Mouse (Mus musculus) stomach, embryonic 16.5 days (tissue): ENCODE measurements at regions not wholly inside any gene's neighbourhood (a gene's known extent, or its start where the extent isn't known, plus 50 kb on each side); places are given as distances from the start of the nearest gene placed in this dataset.

ENCODE experiments used
- ATAC-seq: fragments of 200-750 bp; cut with Nextera tagmentation; 2 replicates; pipeline ENCODE4 v1.8.0; 2017; ENCODE audit warnings: moderate number of reproducible peaks, moderate TSS enrichment; ENCODE audit not compliant: insufficient read depth, low FRiP score
- H3K27ac ChIP-seq: fragments of 300-500 bp; sonication (generic); 2 replicates; pipeline ENCODE4 v1.5.1; 2014; ENCODE audit warnings: low read length
- H3K27me3 ChIP-seq: fragments of 300-500 bp; sonication (generic); 2 replicates; pipeline ENCODE4 v1.6.1; 2014; ENCODE audit warnings: low read length, control low read depth, mixed read lengths; ENCODE audit not compliant: control insufficient read depth, insufficient read depth
- H3K36me3 ChIP-seq: fragments of 300-500 bp; sonication (generic); 2 replicates; pipeline ENCODE4 v1.6.1; 2014; ENCODE audit warnings: low read length; ENCODE audit not compliant: control insufficient read depth, insufficient read depth
- H3K4me1 ChIP-seq: fragments of 300-500 bp; sonication (generic); 2 replicates; pipeline ENCODE4 v1.6.1; 2014; ENCODE audit warnings: low read length, control low read depth, mixed read lengths; ENCODE audit not compliant: control insufficient read depth, insufficient read depth
- H3K4me2 ChIP-seq: fragments of 300-500 bp; sonication (generic); 2 replicates; pipeline ENCODE4 v1.6.1; 2014; ENCODE audit warnings: low read depth, low read length, mixed read lengths
- H3K4me3 ChIP-seq: fragments of 300-500 bp; sonication (generic); replicated peaks from 2 replicates; pipeline ENCODE4 v1.5.1; 2014; ENCODE audit warnings: mild to moderate bottlenecking, low read length
- H3K9ac ChIP-seq: fragments of 300-500 bp; sonication (generic); 2 replicates; pipeline ENCODE4 v1.6.1; 2014; ENCODE audit warnings: low read length
- H3K9me3 ChIP-seq: fragments of 300-500 bp; sonication (generic); replicated peaks from 2 replicates; pipeline ENCODE4 v1.6.1; 2016; ENCODE audit warnings: low read length, control low read depth; ENCODE audit not compliant: control insufficient read depth
- WGBS: fragments of 180-500 bp; shearing (Covaris S2); extraction: QIAGEN DNeasy Blood & Tissue Kit; methylation state at CpG from one replicate; pipeline ENCODE4 v1.1.7; 2014; 5-methylcytosine and 5-hydroxymethylcytosine counted together

DNA sequence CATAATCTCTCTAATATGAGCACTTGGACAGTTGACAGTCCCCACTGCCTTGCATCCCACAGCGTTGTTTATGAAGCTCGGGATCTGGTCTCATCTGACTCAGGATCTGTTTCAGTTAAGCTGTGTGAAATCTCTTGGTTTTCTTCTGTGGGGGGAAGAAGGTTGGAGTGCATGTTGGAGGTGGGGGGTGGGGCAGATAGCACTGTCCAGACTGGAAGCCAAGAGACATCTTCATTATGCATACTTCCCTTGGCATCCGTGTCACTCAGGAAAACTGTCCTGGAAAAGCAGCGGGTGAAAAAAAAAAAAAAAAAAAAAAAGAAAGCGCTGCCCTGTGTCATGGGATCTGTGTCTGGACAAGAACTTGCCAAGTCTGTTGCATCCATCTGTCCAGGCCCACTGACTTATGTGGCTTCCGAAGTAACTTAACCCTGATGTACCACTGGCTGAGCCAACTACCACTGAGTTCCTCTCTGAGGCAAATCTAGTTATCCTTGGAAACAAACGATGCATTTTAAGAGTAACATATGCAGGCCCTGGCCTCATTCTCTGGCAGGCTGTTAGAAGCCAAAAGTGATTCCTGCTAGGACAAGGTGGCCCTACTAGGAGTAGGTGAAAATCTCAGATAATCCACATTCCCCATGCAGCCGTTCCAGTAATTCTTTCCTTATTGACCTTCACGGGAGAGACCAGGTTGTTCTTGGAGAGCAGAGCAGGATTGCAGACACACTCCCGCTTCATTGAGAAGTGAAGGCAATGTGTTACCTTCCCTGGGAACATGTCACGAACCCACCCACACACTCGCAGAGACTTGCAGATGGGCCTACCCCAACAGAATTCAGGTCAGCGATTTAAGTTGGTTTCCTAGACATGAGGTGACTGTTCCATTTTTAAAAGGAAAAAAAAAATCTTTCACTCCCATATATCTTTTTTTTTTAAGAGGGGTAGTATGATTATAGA lies 439.7 kb downstream of the Epha4 start:
- Histone ChIP-seq H3K36me3 (no peaks in the 10 kb centered on the region), H3K9me3 (no peaks in the 10 kb centered on the region), H3K9ac (no peak overlapping the region), H3K27ac (no peak overlapping the region), H3K4me1 (peaks cover 8% of the 10 kb centered on the region; the same call in 1 of the 2 replicates), H3K27me3 (no peaks in the 10 kb centered on the region), H3K4me2 (no peak overlapping the region), H3K4me3 (no peak overlapping the region)
- 78% methylated on average over 13 of the region's 13 CpGs for WGBS
- ATAC-seq, result no peak

DNA sequence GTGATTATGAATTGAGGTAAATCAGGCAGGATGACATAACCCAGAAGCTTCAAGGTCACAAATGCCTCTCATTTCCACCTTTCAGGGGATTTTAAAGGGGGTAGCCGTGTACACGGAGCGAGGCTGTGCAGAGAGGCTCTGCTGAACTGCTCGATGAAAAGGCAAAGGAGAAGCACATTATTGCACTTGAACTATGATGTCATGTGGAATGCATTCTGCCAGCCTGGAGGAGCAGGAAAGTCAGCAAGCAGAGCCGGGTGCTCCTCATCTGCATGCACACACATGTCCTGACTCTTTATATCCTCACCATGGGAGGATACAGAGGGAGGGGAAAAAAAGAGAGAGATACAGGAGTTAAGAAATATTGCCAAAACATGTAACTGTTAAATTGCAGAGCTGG lies 434.1 kb downstream of the Epha4 start:
- no peak for ATAC-seq
- 46% methylated on average over 5 of the region's 5 CpGs for WGBS
- H3K9me3 ChIP-seq, result no peaks in the 10 kb centered on the region

DNA sequence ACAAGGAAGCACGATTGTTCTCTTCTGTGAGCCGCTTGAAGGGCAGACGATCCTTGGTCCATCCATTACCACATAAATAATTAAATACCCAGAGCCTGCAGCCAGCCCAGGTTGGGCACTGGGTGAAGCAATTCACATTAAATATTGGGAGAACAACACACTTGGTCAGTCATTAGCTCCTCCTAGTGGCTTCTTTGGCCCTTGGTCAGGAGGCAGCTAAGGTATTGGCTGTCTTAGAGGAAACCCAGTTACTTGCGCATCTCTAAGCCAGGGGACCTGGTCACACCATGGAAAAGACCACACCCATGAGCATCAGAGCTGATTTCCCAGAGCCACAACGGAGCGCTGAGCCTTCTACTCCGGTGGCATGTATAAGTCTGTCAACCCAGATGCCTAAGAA lies 433.2 kb downstream of the Epha4 start:
- Histone ChIP-seq H3K9ac (no peak overlapping the region), H3K9me3 (no peaks in the 10 kb centered on the region), H3K27ac (no peak overlapping the region), H3K27me3 (no peaks in the 10 kb centered on the region), H3K4me2 (no peak overlapping the region), H3K4me1 (peaks cover 4% of the 10 kb centered on the region; the same call in 1 of the 2 replicates), H3K36me3 (no peaks in the 10 kb centered on the region), H3K4me3 (no peak overlapping the region)
- no peak for ATAC-seq
- WGBS, result 57% methylated on average over 7 of the region's 7 CpGs

More for the DNA sequence above, 434.1 kb downstream of the Epha4 start:
- Histone ChIP-seq H3K36me3 (no peaks in the 10 kb centered on the region), H3K4me3 (no peak overlapping the region), H3K4me1 (peaks cover 4% of the 10 kb centered on the region; the same call in 1 of the 2 replicates), H3K27ac (peak overlapping the region; percentile 51; the same call in 1 of the 2 replicates), H3K4me2 (peak overlapping the region; percentile 15; the same call in 1 of the 2 replicates), H3K27me3 (no peaks in the 10 kb centered on the region), H3K9ac (no peak overlapping the region; the same call in 1 of the 2 replicates)

DNA sequence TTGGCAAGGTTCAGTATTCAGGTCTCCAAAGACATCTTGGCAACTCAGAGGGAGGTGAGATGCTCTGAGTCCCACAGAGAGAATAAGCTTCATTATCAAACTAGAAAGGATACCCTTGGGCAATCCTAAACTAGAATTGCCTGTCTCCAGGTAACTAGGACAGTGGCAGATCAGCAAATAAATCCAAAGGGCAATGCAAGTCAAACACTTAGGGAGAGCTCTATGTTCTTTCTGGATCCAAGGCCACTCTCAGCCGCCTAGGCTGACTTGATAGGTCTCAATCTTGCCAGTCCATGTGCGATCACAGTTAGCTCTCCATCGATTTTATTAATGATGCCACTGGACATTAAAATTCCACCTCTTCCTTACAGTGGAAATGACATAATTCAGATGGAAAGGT lies 432.5 kb downstream of the Epha4 start:
- ATAC-seq, result no peak

DNA sequence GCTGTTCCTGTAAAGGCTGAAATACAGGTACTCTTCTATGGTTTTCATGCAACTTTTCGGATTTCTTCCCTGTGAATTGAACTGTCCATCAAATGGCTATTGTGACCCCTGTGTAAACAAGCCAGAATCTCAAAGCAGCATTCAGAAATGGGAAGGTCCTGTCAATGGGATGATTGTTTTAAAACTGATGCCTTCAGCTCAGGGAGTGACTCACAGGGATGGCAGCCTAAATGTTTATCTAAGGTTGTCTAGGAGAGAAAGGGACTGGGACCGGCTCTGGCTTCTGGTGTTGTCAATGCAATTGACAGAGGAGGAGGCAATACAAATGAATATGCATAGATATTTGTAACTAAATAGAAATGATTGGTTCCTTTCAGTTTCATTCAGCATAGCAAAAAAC lies 421.3 kb downstream of the Epha4 start:
- Histone ChIP-seq H3K9ac (no peak overlapping the region), H3K9me3 (no peaks in the 10 kb centered on the region), H3K27ac (no peak overlapping the region), H3K4me2 (no peak overlapping the region), H3K27me3 (no peaks in the 10 kb centered on the region), H3K4me3 (no peak overlapping the region), H3K36me3 (no peaks in the 10 kb centered on the region), H3K4me1 (no peaks in the 10 kb centered on the region)
- WGBS, result 36% methylated on average over 2 of the region's 2 CpGs
- no peak for ATAC-seq

More for the DNA sequence above, 432.5 kb downstream of the Epha4 start:
- Histone ChIP-seq H3K36me3 (no peaks in the 10 kb centered on the region), H3K9ac (no peak overlapping the region), H3K4me1 (peaks cover 4% of the 10 kb centered on the region; the same call in 1 of the 2 replicates), H3K4me3 (no peak overlapping the region), H3K27ac (no peak overlapping the region), H3K9me3 (no peaks in the 10 kb centered on the region), H3K4me2 (no peak overlapping the region), H3K27me3 (no peaks in the 10 kb centered on the region)
- 79% methylated on average over 3 of the region's 3 CpGs for WGBS

DNA sequence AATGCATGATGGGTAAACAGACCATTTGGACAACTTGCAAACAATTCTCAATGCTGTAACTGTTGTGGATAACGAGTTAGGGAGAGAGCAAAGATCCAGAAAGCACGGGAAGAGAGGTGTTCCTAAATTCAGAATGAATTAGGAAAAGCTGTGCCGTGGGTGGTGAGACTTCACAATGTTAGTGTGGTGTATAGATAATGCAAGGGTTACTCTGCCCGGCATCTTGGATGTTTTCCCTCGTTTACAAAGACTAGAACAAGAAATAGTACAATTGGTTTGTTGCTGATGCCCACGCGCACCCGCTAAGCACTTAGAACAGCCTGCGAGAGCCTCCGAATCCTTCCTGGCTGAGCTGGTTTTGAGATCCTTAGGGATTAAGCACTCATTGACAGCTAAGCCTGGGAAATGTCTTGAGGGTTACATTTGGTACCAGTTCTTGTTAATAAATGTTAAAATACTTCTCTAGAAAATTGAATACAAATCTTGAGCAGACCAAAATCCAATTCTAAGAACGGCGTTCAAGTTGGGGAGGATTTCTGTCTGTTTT lies 413.1 kb downstream of the Epha4 start:
- no peaks in the 10 kb centered on the region for H3K9me3 ChIP-seq
- WGBS, result 51% methylated on average over 12 of the region's 12 CpGs
- H3K27me3 ChIP-seq, result no peaks in the 10 kb centered on the region
- H3K36me3 ChIP-seq, result no peaks in the 10 kb centered on the region
- no peak overlapping the region for H3K4me3 ChIP-seq
- no peak overlapping the region for H3K27ac ChIP-seq
- H3K9ac ChIP-seq, result no peak overlapping the region
- H3K4me2 ChIP-seq, result no peak overlapping the region
- no peak for ATAC-seq
- peaks cover 5% of the 10 kb centered on the region; the same call in 1 of the 2 replicates for H3K4me1 ChIP-seq

DNA sequence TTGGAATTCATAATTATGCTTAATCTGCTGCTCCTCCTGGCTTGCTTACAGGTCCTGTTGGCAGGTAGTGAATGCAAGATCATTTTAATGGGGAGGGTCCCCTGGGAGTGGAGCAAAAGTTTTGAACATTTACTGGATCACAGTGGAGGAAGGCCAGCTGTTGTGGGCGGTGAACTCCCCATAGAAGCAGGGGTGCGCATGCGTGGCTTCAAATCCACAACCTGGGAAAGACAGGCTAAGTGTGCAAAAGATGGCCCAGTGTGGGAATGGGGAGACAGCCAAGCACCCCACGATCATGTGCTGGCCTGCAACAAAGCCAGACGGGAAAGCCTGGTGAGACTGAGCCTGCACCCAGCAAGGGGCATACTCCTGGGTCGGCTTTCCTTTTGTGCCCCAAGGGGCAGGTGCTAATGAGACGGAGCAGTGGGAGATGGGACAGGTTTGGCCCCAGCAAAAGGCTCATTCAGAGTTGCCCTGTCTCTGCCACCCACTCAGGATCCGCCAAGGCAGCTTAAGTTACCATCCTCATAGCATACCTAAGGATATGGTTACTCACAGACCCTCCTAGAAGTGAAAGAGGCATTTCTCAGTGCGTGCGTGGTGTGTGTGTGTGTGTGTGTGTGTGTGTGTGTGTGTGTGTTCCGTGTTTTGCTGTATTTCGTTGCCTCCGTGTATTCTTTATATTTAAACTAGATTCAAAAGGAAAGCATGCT lies 412.3 kb downstream of the Epha4 start:
- Histone ChIP-seq H3K9ac (no peak overlapping the region), H3K9me3 (no peaks in the 10 kb centered on the region), H3K27me3 (no peaks in the 10 kb centered on the region), H3K4me2 (no peak overlapping the region), H3K4me1 (peaks cover 5% of the 10 kb centered on the region; the same call in 1 of the 2 replicates), H3K4me3 (no peak overlapping the region), H3K36me3 (no peaks in the 10 kb centered on the region), H3K27ac (no peak overlapping the region)
- no peak; the same call in 1 of the 2 replicates for ATAC-seq
- WGBS, result 65% methylated on average over 13 of the region's 13 CpGs

DNA sequence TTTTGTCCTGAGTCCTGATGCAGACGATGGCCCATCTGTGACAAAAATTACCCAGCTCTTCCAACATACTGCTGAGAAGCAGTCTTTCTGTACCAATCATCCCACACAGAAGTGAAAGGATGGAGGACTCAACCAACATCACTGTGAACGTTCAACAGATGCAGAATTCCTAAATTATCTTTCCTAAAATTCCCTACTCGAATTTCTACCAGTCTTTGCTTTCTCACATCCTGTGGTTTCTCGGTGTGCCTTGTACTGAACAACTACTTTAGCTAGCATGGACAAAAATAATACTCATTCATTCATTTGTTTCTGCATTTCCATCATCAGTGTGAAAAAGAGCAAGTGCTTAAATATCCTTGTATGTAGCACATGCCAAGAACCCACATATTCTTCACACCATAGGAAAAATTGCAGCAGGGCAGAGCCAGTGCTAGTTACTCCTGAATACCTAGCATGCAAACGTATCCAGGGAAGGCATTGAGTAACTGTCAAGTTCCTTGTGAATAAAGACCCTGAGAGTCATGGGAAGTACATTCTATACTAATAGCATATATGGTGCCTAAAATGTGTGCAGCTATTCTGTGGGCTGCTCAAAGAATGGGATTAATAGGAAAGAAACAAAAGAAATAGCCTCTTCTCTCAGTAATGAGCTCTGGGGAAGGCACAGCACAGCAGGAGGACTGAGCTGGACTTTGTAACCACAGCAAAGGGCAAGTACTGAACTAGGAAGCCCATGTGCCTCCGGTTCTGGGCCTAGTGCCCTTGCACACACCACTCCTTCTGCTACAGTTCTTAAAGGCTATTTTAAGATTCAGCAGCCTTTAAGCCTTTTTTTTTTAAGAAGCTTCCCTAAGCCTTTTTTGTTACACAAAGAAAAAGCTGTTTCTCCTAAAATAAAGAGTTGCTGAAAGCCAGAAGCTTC lies 404.8 kb downstream of the Epha4 start:
- no peak overlapping the region for H3K4me2 ChIP-seq
- no peak overlapping the region for H3K9ac ChIP-seq
- no peaks in the 10 kb centered on the region for H3K27me3 ChIP-seq
- H3K4me1 ChIP-seq, result no peaks in the 10 kb centered on the region
- no peak for ATAC-seq
- H3K9me3 ChIP-seq, result no peaks in the 10 kb centered on the region
- no peaks in the 10 kb centered on the region for H3K36me3 ChIP-seq
- H3K4me3 ChIP-seq, result no peak overlapping the region
- 75% methylated on average over 6 of the region's 6 CpGs for WGBS
- no peak overlapping the region for H3K27ac ChIP-seq
